Mouse (Mus musculus): ENCODE results near the gene Dcn. TPM values are rescaled to one million over a fixed set of nuclear protein-coding genes. Genes with fewer than 3 reads are reported as not detected.
A peak's percentile ranks its signal among the peaks of the same experiment; 100 is the strongest.

Gene Dcn
- polyA plus RNA-seq (2016; fragmentation: Nextera tagmentation; extraction: Ambion mirVana), result 86.8 and 96.1 TPM in 2 replicates

DNA sequence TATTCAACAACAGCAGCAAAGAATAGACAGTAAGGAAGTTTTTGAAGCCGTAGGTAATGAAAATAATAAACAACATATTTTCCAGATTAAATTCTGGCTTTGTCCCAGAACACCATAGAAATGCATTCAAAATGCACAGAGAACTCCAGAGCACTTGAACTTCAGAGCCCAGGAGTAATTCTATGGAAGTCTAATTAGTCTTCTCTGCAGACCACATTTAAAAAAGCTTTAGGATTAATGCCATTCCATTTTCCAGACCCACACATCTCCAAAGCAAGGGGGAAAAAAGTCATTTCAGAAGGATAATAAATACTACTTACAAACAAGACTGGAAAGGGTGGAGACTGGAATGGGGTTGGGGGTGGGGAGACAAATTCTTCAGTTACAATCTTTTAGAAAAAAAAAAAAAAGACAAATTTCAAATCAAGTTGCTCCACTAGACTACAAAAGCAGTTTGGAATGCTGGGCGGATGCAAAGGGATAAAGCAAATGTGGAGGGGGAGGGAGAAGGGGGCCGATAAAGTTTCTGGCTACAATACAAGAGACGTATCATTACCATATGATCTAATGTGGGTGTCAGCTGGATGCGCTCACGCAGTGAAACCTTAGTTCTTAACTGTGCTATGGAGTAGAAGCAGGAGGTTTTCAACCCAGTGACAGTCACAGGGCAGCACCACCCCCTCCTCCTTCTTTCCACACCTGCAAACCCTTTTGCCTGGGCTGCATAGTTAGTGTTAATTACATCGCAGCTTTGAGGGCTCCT is at the start of gene Dcn:
TSS of gene Dcn (plus strand) at position 606 of the 763 bp plus-strand sequence.
- WGBS, result 18% methylated on average over 7 of the region's 7 CpGs
- H3K36me3 ChIP-seq, result no peaks in the 10 kb centered on the region
- H3K9ac ChIP-seq, result no peak within 1 kb of the TSS
- H3K4me1 ChIP-seq (replicated peaks), result no peaks in the 10 kb centered on the region
- H3K4me3 ChIP-seq, result peak within 1 kb of the TSS; percentile 25; the same call in 1 of the 2 replicates
- 0 out of 2 replicates have a peak within 1 kb of the TSS, but pooled peaks have one; percentile 12 for H3K27ac ChIP-seq (ENCODE audit: poor library complexity, severe bottlenecking)
- no peaks in the 10 kb centered on the region for H3K9me3 ChIP-seq (replicated peaks)
- ATAC-seq (ENCODE audit: insufficient number of reproducible peaks, low FRiP score), result peak; percentile 48; the same call in 1 of the 2 replicates
- H3K4me2 ChIP-seq, result peak within 1 kb of the TSS; percentile 54
- no peaks in the 10 kb centered on the region for H3K27me3 ChIP-seq (replicated peaks)

DNA sequence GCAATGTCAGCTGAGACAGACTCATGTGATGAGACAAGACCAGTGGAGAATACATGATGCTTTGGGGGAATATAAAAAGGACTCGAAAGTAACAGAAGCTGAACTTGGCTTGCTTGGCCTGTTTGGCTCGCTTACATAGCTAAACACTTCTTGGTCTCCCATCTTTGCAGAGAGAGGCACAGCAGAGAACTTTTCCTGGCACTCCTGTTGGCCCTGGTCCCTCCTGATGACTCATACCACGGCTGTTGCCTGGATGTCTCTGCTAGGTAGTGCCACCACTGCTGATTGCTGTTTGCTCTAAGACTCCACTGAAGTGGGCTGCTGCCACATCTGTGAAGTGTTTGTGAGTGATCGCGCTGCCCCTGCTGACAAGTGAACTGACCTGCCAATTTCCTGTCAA is 42.7 kb upstream of the Dcn start:
- 43% methylated on average over 5 of the region's 5 CpGs for WGBS

DNA sequence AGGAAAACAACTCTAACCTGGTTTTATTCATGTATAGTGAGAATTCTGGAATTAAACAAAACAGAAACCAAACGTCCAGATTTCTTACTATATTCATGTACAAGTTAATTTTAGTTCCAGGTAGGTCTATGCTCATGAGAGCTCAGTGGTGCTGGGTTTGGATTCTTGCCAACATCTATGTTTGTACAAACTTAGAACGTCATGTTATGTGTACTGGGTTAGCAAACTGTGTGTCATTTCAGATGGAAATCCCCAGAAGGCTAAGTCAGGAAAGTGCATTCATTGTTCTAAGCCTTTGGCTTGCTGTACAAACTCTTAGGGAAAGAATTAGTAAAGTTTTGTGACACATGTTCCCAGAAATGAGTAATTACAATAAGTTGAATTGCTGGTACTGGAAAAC is 37.1 kb upstream of the Dcn start:
- H3K4me1 ChIP-seq (replicated peaks), result peaks cover 1% of the 10 kb centered on the region; the same call in 1 of the 2 replicates
- WGBS, result 37% methylated on average over 2 of the region's 2 CpGs
- H3K4me3 ChIP-seq, result no peak overlapping the region
- no peaks in the 10 kb centered on the region for H3K36me3 ChIP-seq
- no peak overlapping the region for H3K27ac ChIP-seq (ENCODE audit: poor library complexity, severe bottlenecking)
- ATAC-seq (ENCODE audit: insufficient number of reproducible peaks, low FRiP score), result no peak
- no peak overlapping the region for H3K4me2 ChIP-seq
- no peak overlapping the region for H3K9ac ChIP-seq
- H3K9me3 ChIP-seq (replicated peaks), result no peaks in the 10 kb centered on the region
- H3K27me3 ChIP-seq (replicated peaks), result no peaks in the 10 kb centered on the region

More for the DNA sequence above, 42.7 kb upstream of the Dcn start:
- Histone ChIP-seq H3K27me3 (replicated peaks) (no peaks in the 10 kb centered on the region), H3K4me1 (replicated peaks) (peaks cover 11% of the 10 kb centered on the region), H3K4me2 (no peak overlapping the region), H3K36me3 (no peaks in the 10 kb centered on the region), H3K27ac (ENCODE audit: poor library complexity, severe bottlenecking) (peak overlapping the region; percentile 0; the same call in 1 of the 2 replicates), H3K9me3 (replicated peaks) (no peaks in the 10 kb centered on the region), H3K9ac (no peak overlapping the region), H3K4me3 (no peak overlapping the region)
- ATAC-seq (ENCODE audit: insufficient number of reproducible peaks, low FRiP score), result no peak

DNA sequence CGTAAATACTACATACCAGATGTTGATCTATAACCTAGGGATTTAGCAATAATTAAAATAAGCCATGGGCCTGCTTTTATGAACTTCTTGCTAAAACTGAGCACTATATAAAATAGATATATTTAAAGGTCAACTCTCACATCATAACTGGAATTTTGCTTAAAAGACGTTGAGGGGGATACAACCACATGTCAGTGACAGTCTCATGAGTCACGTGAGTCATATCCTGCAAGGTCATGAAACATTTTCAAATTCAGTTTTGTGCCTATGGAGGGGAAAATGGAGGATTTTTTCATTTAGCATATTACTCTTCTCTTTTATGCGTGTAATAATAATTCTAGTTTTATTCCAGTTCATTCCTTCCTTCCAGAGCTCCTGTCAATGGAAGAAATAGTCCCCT is 32.9 kb upstream of the Dcn start:
- 77% methylated on average over 4 of the region's 4 CpGs for WGBS
- H3K27me3 ChIP-seq (replicated peaks), result no peaks in the 10 kb centered on the region

DNA sequence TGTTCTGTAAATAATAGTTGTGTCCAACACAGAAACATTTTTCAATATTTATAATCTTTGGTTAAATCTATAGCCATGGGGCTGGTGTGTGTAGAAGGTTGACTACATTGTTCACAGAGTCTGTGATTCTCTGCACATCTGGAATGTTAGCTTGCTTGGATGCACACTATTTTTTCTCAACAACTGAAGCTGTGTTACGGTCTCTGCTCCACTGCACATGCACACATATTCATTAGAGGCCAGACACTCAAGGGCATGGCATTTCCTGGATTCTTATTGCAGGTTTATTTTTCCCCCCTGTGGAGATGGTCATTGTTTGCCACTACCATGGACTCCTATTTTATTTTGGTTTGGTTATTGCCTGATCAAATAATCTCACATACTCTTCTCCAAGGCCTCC is 26.5 kb upstream of the Dcn start:
- Histone ChIP-seq H3K36me3 (no peaks in the 10 kb centered on the region), H3K9ac (no peak overlapping the region), H3K4me3 (no peak overlapping the region), H3K4me1 (replicated peaks) (no peaks in the 10 kb centered on the region), H3K27me3 (replicated peaks) (no peaks in the 10 kb centered on the region), H3K9me3 (replicated peaks) (no peaks in the 10 kb centered on the region), H3K27ac (ENCODE audit: poor library complexity, severe bottlenecking) (no peak overlapping the region), H3K4me2 (no peak overlapping the region)
- 78% methylated on average over 1 of the region's 1 CpGs for WGBS
- no peak for ATAC-seq (ENCODE audit: insufficient number of reproducible peaks, low FRiP score)

More for the DNA sequence above, 32.9 kb upstream of the Dcn start:
- no peaks in the 10 kb centered on the region for H3K9me3 ChIP-seq (replicated peaks)
- no peaks in the 10 kb centered on the region for H3K36me3 ChIP-seq
- ATAC-seq (ENCODE audit: insufficient number of reproducible peaks, low FRiP score), result no peak
- no peak overlapping the region for H3K9ac ChIP-seq
- no peak overlapping the region for H3K4me2 ChIP-seq
- H3K27ac ChIP-seq (ENCODE audit: poor library complexity, severe bottlenecking), result no peak overlapping the region
- H3K4me1 ChIP-seq (replicated peaks), result no peaks in the 10 kb centered on the region
- no peak overlapping the region for H3K4me3 ChIP-seq

DNA sequence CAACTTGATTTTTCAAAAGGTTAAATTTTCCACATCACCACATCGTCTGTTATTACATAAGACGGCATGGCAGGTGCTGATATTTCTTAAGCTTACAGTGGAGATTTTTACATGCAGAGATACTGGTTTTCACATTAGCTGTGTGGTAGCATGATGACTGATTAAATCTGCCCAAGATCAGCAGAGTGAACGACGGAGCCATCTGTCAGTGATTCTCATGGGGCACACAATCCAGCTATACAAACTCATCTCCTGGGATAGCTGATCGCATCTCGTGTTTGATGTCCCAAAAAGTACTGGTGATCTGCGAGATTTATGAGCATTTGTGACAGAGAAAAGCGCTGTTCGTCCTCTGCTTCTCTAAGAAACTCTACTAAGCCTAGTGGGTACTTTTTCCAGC is 25.9 kb upstream of the Dcn start:
- no peak for ATAC-seq (ENCODE audit: insufficient number of reproducible peaks, low FRiP score)

DNA sequence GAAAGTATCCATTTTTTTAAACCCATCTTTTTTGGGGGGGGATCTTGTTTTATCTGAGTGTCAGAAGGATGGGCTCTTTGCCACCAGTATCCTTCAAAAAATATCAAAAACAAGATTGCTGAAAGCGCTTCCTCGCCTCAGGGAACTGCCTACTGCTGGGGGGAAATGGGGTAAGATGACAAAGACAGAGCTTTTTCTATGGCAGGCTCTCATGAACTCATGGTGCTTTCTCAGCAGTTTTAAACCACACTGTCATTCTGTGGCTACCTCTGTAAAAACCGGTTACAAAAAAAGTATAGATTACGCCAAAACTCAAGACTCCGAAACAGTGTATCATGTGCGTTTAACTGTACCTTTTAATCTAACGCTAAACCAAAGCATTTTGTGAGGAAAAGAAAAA is 22.4 kb upstream of the Dcn start:
- Histone ChIP-seq H3K9me3 (replicated peaks) (no peaks in the 10 kb centered on the region), H3K4me3 (no peak overlapping the region), H3K9ac (no peak overlapping the region), H3K36me3 (no peaks in the 10 kb centered on the region), H3K27me3 (replicated peaks) (no peaks in the 10 kb centered on the region), H3K27ac (ENCODE audit: poor library complexity, severe bottlenecking) (no peak overlapping the region), H3K4me2 (no peak overlapping the region), H3K4me1 (replicated peaks) (no peaks in the 10 kb centered on the region)
- ATAC-seq (ENCODE audit: insufficient number of reproducible peaks, low FRiP score), result no peak
- 84% methylated on average over 7 of the region's 7 CpGs for WGBS

More for the DNA sequence above, 25.9 kb upstream of the Dcn start:
- Histone ChIP-seq H3K4me2 (no peak overlapping the region), H3K9me3 (replicated peaks) (no peaks in the 10 kb centered on the region), H3K36me3 (no peaks in the 10 kb centered on the region), H3K27ac (ENCODE audit: poor library complexity, severe bottlenecking) (no peak overlapping the region), H3K9ac (no peak overlapping the region), H3K4me3 (no peak overlapping the region), H3K4me1 (replicated peaks) (no peaks in the 10 kb centered on the region), H3K27me3 (replicated peaks) (no peaks in the 10 kb centered on the region)
- WGBS, result 78% methylated on average over 9 of the region's 9 CpGs

DNA sequence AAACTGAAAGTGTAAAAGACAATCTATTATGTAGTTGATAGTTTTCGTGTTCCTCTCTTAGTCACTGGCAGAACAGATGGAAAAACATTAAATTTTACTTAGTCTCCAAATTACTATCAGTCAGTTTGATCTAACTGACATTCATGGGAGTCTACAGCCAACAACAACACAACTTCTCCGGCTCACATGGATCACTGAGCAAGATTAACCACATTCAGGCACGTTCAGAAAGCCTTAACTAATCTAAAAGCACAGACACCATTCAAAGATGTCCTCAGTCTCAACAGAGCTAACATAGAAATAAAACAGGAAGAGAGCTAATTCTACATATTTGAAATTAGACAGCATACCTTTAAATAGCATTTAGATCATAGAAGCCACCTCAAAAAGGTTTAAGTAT is 12.6 kb upstream of the Dcn start:
- ATAC-seq (ENCODE audit: insufficient number of reproducible peaks, low FRiP score), result no peak
- 45% methylated on average over 3 of the region's 3 CpGs for WGBS
- no peaks in the 10 kb centered on the region for H3K9me3 ChIP-seq (replicated peaks)
- H3K27me3 ChIP-seq (replicated peaks), result no peaks in the 10 kb centered on the region
- no peak overlapping the region for H3K4me3 ChIP-seq
- no peak overlapping the region for H3K4me2 ChIP-seq
- 0 out of 2 replicates have a peak, but pooled peaks cover 2% of the 10 kb centered on the region for H3K4me1 ChIP-seq (replicated peaks)
- no peak overlapping the region for H3K9ac ChIP-seq
- no peak overlapping the region for H3K27ac ChIP-seq (ENCODE audit: poor library complexity, severe bottlenecking)
- no peaks in the 10 kb centered on the region for H3K36me3 ChIP-seq

DNA sequence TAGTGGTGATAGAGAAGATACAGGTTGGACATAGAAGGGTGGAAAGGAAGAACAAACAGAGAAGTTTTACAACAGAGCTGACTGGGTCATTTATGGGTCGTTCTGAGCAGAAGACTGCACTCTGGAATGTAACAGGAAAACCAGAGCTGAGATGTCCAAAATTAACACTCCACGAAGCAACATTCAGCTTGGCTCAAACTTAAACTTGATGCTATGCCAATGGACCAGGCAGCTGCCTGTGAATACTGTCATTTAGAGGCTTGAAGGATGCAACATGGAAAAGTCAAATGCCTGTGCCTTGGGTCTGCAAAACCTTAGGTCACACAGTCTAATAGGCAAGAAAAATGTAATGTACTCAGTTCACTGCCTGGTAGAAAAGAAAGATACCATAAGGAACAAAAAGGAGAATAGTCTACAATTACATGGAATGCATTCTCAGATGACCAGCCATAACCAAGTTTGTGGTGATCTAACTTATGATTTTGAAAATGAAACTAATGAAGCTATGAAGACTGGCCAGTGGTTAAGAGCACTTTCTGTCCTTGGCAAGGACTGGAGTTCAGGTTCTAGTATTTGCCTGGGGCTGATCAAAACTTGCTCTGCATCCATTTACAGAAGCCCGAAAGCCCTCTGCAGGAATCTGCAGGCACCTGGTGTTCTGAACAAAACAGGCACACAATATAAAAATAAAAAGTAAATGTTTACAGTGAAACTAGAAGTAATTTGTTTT is 9.8 kb upstream of the Dcn start:
- no peak for ATAC-seq (ENCODE audit: insufficient number of reproducible peaks, low FRiP score)
- Histone ChIP-seq H3K4me2 (no peak overlapping the region), H3K27ac (ENCODE audit: poor library complexity, severe bottlenecking) (no peak overlapping the region), H3K27me3 (replicated peaks) (no peaks in the 10 kb centered on the region), H3K4me1 (replicated peaks) (0 out of 2 replicates have a peak, but pooled peaks cover 2% of the 10 kb centered on the region), H3K9ac (no peak overlapping the region), H3K4me3 (no peak overlapping the region), H3K36me3 (no peaks in the 10 kb centered on the region), H3K9me3 (replicated peaks) (no peaks in the 10 kb centered on the region)
- 49% methylated on average over 3 of the region's 3 CpGs for WGBS

DNA sequence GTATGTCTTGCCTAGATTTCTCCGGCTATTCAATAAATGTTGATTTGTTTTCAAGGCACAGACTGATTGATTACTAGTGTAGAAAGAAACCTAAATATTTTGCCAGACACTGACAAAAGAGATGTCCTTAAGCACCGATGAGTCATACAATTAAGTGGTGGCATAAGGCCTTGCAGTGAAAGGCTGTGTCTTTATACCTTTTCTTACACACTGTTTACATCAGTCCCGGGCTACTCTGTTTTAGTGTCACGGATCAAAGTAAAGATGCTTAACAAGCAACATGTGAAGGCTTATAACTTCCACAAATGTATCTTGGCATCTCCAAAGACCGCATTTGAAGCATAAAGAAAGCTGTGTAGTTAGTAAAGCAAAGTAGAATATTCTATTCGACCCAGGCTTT is 3.9 kb upstream of the Dcn start:
- 70% methylated on average over 6 of the region's 6 CpGs for WGBS
- no peak overlapping the region for H3K9ac ChIP-seq
- H3K27ac ChIP-seq (ENCODE audit: poor library complexity, severe bottlenecking), result no peak overlapping the region
- H3K4me1 ChIP-seq (replicated peaks), result 0 out of 2 replicates have a peak, but pooled peaks cover 2% of the 10 kb centered on the region
- H3K36me3 ChIP-seq, result no peaks in the 10 kb centered on the region
- no peak overlapping the region for H3K4me2 ChIP-seq
- no peaks in the 10 kb centered on the region for H3K9me3 ChIP-seq (replicated peaks)
- H3K4me3 ChIP-seq, result no peak overlapping the region
- no peaks in the 10 kb centered on the region for H3K27me3 ChIP-seq (replicated peaks)
- no peak for ATAC-seq (ENCODE audit: insufficient number of reproducible peaks, low FRiP score)

DNA sequence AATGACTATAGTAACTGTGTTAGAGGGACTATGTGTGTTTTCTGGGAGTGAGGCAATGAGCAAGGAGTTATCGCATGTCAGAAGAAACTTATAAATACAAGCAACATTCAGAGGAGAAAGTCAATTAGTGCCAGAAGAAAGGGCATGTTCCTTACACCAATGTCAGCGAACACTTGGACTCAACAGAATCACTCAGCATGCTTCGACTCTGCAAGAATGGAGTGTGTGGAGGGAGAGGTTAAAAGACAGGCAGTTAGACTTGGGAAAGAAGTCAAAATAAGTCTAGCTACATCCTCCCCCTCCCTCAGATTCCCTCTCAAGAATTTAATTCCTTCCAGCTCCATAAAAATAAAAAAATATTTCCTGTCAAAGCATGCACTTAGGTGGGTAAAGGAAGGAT is 1.1 kb upstream of the Dcn start:
- WGBS, result 66% methylated on average over 3 of the region's 3 CpGs
- ATAC-seq (ENCODE audit: insufficient number of reproducible peaks, low FRiP score), result no peak
- H3K4me1 ChIP-seq (replicated peaks), result no peaks in the 10 kb centered on the region
- H3K27ac ChIP-seq (ENCODE audit: poor library complexity, severe bottlenecking), result no peak overlapping the region
- H3K27me3 ChIP-seq (replicated peaks), result no peaks in the 10 kb centered on the region
- H3K4me3 ChIP-seq, result no peak overlapping the region
- H3K4me2 ChIP-seq, result no peak overlapping the region
- no peaks in the 10 kb centered on the region for H3K36me3 ChIP-seq
- no peak overlapping the region for H3K9ac ChIP-seq
- H3K9me3 ChIP-seq (replicated peaks), result no peaks in the 10 kb centered on the region

All from heart, embryonic 12.5 days (tissue).